ENCODE assay signal across 20 mouse cellular contexts in genomic region chr5:64372292-64372961, GRCm38 (mm10).
A peak's percentile ranks its signal among the peaks of the same experiment; 100 is the strongest.
DNase-seq lines count a peak whose midpoint lies in the region; ATAC-seq and TF ChIP-seq lines count a peak whose summit lies in the region.
"Had no signal": no experiment of that assay in that cellular context is flagged by ENCODE, and none has a peak within 500 bp of the region (broad histone marks: within the 10 kb centered on the region; RNA-seq: fewer than 3 reads in every experiment).

No protein-coding gene starts in this region.

- H3K27ac ChIP-seq in kidney, embryonic 14.5 days (ENCODE audit: low read depth, low read length), result peak overlapping the region; percentile 15; the same call in 1 of the 2 replicates
- no peak overlapping the region for H3K27ac ChIP-seq in kidney, adult 2 months (ENCODE audit: insufficient read depth, low read depth, low read length)
- H3K27ac ChIP-seq in midbrain, embryonic 14.5 days (replicated peaks; ENCODE audit: low read depth, low read length), result 0 out of 2 replicates have a peak overlapping the region, but pooled peaks have one; percentile 41
- H3K27ac ChIP-seq in midbrain, embryonic 15.5 days, result no peak overlapping the region; the same call in 1 of the 2 replicates
- H3K27ac ChIP-seq in hindbrain, postnatal 0 days, result no peak overlapping the region
- H3K27ac ChIP-seq: embryonic facial prominence, embryonic 12.5 days; limb, embryonic 12.5 days had no signal

- TF ChIP-seq POLR2A in kidney, adult 2 months (IDR thresholded peaks at IDR 0.05; ENCODE audit: low read depth, low read length), result no peak

- ATAC-seq in kidney, embryonic 14.5 days (ENCODE audit: low FRiP score, low TSS enrichment), result peak; percentile 48; the same call in 1 of the 2 replicates
- ATAC-seq in midbrain, embryonic 14.5 days (ENCODE audit: low FRiP score, low TSS enrichment), result no peak
- ATAC-seq in midbrain, embryonic 15.5 days (replicated peaks), result no peak
- 0 out of 2 replicates have a peak, but pooled peaks have one; percentile 24 for ATAC-seq in hindbrain, postnatal 0 days

- H3K27me3 ChIP-seq in kidney, embryonic 14.5 days (ENCODE audit: control insufficient read depth, insufficient read depth, low read length), result no peaks in the 10 kb centered on the region
- H3K27me3 ChIP-seq in kidney, adult 2 months (replicated peaks; ENCODE audit: control insufficient read depth, insufficient read depth, low read length), result no peaks in the 10 kb centered on the region
- H3K27me3 ChIP-seq in midbrain, embryonic 14.5 days (ENCODE audit: control insufficient read depth, insufficient read depth, low read length), result no peaks in the 10 kb centered on the region
- no peaks in the 10 kb centered on the region for H3K27me3 ChIP-seq in midbrain, embryonic 15.5 days (replicated peaks)
- H3K27me3 ChIP-seq in hindbrain, postnatal 0 days (ENCODE audit: insufficient read depth, low read length), result no peaks in the 10 kb centered on the region
- H3K27me3 ChIP-seq: embryonic facial prominence, embryonic 12.5 days; limb, embryonic 12.5 days; liver, embryonic 13.5 days; lung, embryonic 15.5 days had no signal

- no peak overlapping the region for H3K9ac ChIP-seq in kidney, embryonic 14.5 days (ENCODE audit: low read depth, low read length)
- H3K9ac ChIP-seq in midbrain, embryonic 14.5 days (replicated peaks; ENCODE audit: low read length), result no peak overlapping the region
- no peak overlapping the region for H3K9ac ChIP-seq in midbrain, embryonic 15.5 days
- H3K9ac ChIP-seq in hindbrain, postnatal 0 days (replicated peaks; ENCODE audit: low read length), result no peak overlapping the region
- H3K9ac ChIP-seq: embryonic facial prominence, embryonic 12.5 days; limb, embryonic 12.5 days; liver, embryonic 13.5 days; lung, embryonic 15.5 days had no signal

- no peak overlapping the region for H3K4me2 ChIP-seq in kidney, embryonic 14.5 days (replicated peaks; ENCODE audit: low read depth, low read length)
- H3K4me2 ChIP-seq in midbrain, embryonic 14.5 days (ENCODE audit: low read length), result no peak overlapping the region
- H3K4me2 ChIP-seq in midbrain, embryonic 15.5 days, result no peak overlapping the region
- H3K4me2 ChIP-seq in hindbrain, postnatal 0 days (ENCODE audit: low read depth, low read length), result no peak overlapping the region
- H3K4me2 ChIP-seq: embryonic facial prominence, embryonic 12.5 days; heart, embryonic 11.5 days; limb, embryonic 12.5 days; liver, embryonic 13.5 days; lung, embryonic 15.5 days had no signal

- TF ChIP-seq CTCF in kidney, adult 2 months (conservative IDR thresholded peaks at IDR 0.05; ENCODE audit: insufficient read depth, insufficient read length, low read depth, low read length), result no peak
- no peak for TF ChIP-seq CTCF in hindbrain, postnatal 0 days (IDR thresholded peaks at IDR 0.05; ENCODE audit: low read depth)

- 33% methylated on average over 13 of the region's 13 CpGs for WGBS in kidney, embryonic 14.5 days
- WGBS in kidney, adult 2 months, result 55% methylated on average over 13 of the region's 13 CpGs
- 80% methylated on average over 13 of the region's 13 CpGs for WGBS in midbrain, embryonic 14.5 days
- 66% methylated on average over 13 of the region's 13 CpGs for WGBS in midbrain, embryonic 15.5 days
- WGBS in hindbrain, postnatal 0 days, result 61% methylated on average over 13 of the region's 13 CpGs

- no peak for DNase-seq in kidney, adult 2 months
- DNase-seq in midbrain, embryonic 14.5 days, result peak; percentile 37
- peak; percentile 45 for DNase-seq in forelimb bud, embryonic 11.5 days (ENCODE audit: low read depth, low spot score)
- DNase-seq in hindbrain, postnatal 0 days (ENCODE audit: low spot score), result no peak
- no peak for DNase-seq in spleen, adult 12 weeks (ENCODE audit: low spot score)
- DNase-seq in left cerebral cortex, adult 11 months (ENCODE audit: low spot score), result no peak
- DNase-seq: adrenal gland, adult 2 months; cerebellum, adult 11-12 months; heart, postnatal 14 days; liver, embryonic 13.5 days; right cerebral cortex, postnatal 14 days; thymus, postnatal 14 days had no signal

- no peak overlapping the region for H3K4me3 ChIP-seq in kidney, embryonic 14.5 days (ENCODE audit: low read length)
- H3K4me3 ChIP-seq in kidney, adult 2 months (ENCODE audit: insufficient read depth, low read depth, low read length), result no peak overlapping the region
- H3K4me3 ChIP-seq in midbrain, embryonic 14.5 days (replicated peaks; ENCODE audit: low read depth, low read length), result no peak overlapping the region
- no peak overlapping the region for H3K4me3 ChIP-seq in midbrain, embryonic 15.5 days
- H3K4me3 ChIP-seq in hindbrain, postnatal 0 days (ENCODE audit: low read length), result no peak overlapping the region
- H3K4me3 ChIP-seq: embryonic facial prominence, embryonic 12.5 days; left cerebral cortex, adult 2 months; limb, embryonic 12.5 days; liver, embryonic 13.5 days; lung, embryonic 15.5 days; myocyte had no signal

- peaks cover 20% of the 10 kb centered on the region for H3K4me1 ChIP-seq in kidney, embryonic 14.5 days (ENCODE audit: control insufficient read depth, insufficient read depth, low read length)
- peaks cover 8% of the 10 kb centered on the region for H3K4me1 ChIP-seq in kidney, adult 2 months (ENCODE audit: control insufficient read depth, insufficient read depth, low read length)
- peaks cover 11% of the 10 kb centered on the region; the same call in 1 of the 2 replicates for H3K4me1 ChIP-seq in midbrain, embryonic 14.5 days (ENCODE audit: control insufficient read depth, insufficient read depth, low read length)
- no peaks in the 10 kb centered on the region; the same call in 1 of the 2 replicates for H3K4me1 ChIP-seq in midbrain, embryonic 15.5 days
- H3K4me1 ChIP-seq in hindbrain, postnatal 0 days (ENCODE audit: insufficient read depth, low read length), result no peaks in the 10 kb centered on the region

- no peaks in the 10 kb centered on the region for H3K9me3 ChIP-seq in kidney, embryonic 14.5 days (ENCODE audit: control insufficient read depth, low read length)
- H3K9me3 ChIP-seq in midbrain, embryonic 14.5 days (ENCODE audit: control insufficient read depth, low read length), result no peaks in the 10 kb centered on the region
- H3K9me3 ChIP-seq in midbrain, embryonic 15.5 days, result no peaks in the 10 kb centered on the region
- no peaks in the 10 kb centered on the region for H3K9me3 ChIP-seq in hindbrain, postnatal 0 days (ENCODE audit: low read length)
- H3K9me3 ChIP-seq: embryonic facial prominence, embryonic 12.5 days; limb, embryonic 12.5 days; liver, embryonic 13.5 days; lung, embryonic 15.5 days had no signal

- H3K36me3 ChIP-seq in kidney, embryonic 14.5 days (ENCODE audit: control insufficient read depth, insufficient read depth, low read length), result no peaks in the 10 kb centered on the region
- no peaks in the 10 kb centered on the region for H3K36me3 ChIP-seq in kidney, adult 2 months (ENCODE audit: control insufficient read depth, insufficient read depth, low read length)
- no peaks in the 10 kb centered on the region for H3K36me3 ChIP-seq in midbrain, embryonic 14.5 days (ENCODE audit: control insufficient read depth, insufficient read depth, low read length)
- H3K36me3 ChIP-seq in midbrain, embryonic 15.5 days (replicated peaks), result no peaks in the 10 kb centered on the region
- H3K36me3 ChIP-seq in hindbrain, postnatal 0 days (ENCODE audit: insufficient read depth, low read length), result no peaks in the 10 kb centered on the region
- H3K36me3 ChIP-seq: embryonic facial prominence, embryonic 12.5 days; limb, embryonic 12.5 days; liver, embryonic 13.5 days; lung, embryonic 15.5 days had no signal

Comparison
In these comparisons a context has a peak if more than half of its experiments do, and no peak if none do; other contexts are left out.
1. H3K27ac ChIP-seq: peak in kidney, embryonic 14.5 days (single experiment) and midbrain, embryonic 14.5 days (single experiment); none in kidney, adult 2 months (single experiment), midbrain, embryonic 15.5 days (single experiment) and hindbrain, postnatal 0 days (single experiment).
2. ATAC-seq: peak in kidney, embryonic 14.5 days (single experiment) and hindbrain, postnatal 0 days (single experiment); none in midbrain, embryonic 14.5 days (single experiment) and midbrain, embryonic 15.5 days (single experiment).
3. DNase-seq: peak in midbrain, embryonic 14.5 days (single experiment) and forelimb bud, embryonic 11.5 days (single experiment); none in kidney, adult 2 months (single experiment), hindbrain, postnatal 0 days (single experiment), spleen, adult 12 weeks (single experiment) and left cerebral cortex, adult 11 months (single experiment).